Mouse (Mus musculus) midbrain, embryonic 10.5 days (tissue): Measurements from ENCODE around the gene C2cd4a. TPM values are rescaled to one million over a fixed set of nuclear protein-coding genes. Genes with fewer than 3 reads are reported as not detected.

Experiments used
- DNase-seq: peaks from one replicate; pipeline ENCODE4 v3.0.0-alpha.2; 2017; ENCODE audit warnings: low spot score
- H3K27ac ChIP-seq: fragments of 300-500 bp; sonication (generic); replicated peaks from 2 replicates; pipeline ENCODE4 v1.5.1; 2016; ENCODE audit warnings: mild to moderate bottlenecking
- H3K27me3 ChIP-seq: fragments of 300-500 bp; sonication (generic); 2 replicates; pipeline ENCODE4 v1.6.1; 2016; ENCODE audit warnings: low read depth, mild to moderate bottlenecking; ENCODE audit not compliant: poor library complexity, severe bottlenecking
- H3K36me3 ChIP-seq: fragments of 300-500 bp; sonication (generic); 2 replicates; pipeline ENCODE4 v1.6.1; 2016; ENCODE audit warnings: mild to moderate bottlenecking, moderate library complexity
- H3K4me1 ChIP-seq: fragments of 300-500 bp; sonication (generic); 2 replicates; pipeline ENCODE4 v1.6.1; 2016
- H3K4me3 ChIP-seq: fragments of 300-500 bp; sonication (generic); 2 replicates; pipeline ENCODE4 v1.5.1; 2016; ENCODE audit warnings: mild to moderate bottlenecking, moderate library complexity
- H3K9me3 ChIP-seq: fragments of 300-500 bp; sonication (generic); replicated peaks from 2 replicates; pipeline ENCODE4 v1.6.1; 2016; ENCODE audit warnings: mild to moderate bottlenecking
- WGBS: fragments of 180-500 bp; shearing (Covaris S2); methylation state at CpG from one replicate; pipeline ENCODE4 v1.1.7; 2016; 5-methylcytosine and 5-hydroxymethylcytosine counted together
- polyA plus RNA-seq: library from polyadenylated mRNA; unstranded; fragments of >200 nt; fragmentation: Nextera tagmentation; extraction: Ambion mirVana; gene quantifications from 2 replicates; pipeline ENCODE4 v1.2.1, GENCODE M21; 2016

Gene C2cd4a
- polyA plus RNA-seq, 1 experiment from 2014 or later, result not detected

- Histone ChIP-seq H3K27me3 (peaks cover 48% of the 10 kb centered on the region), H3K27ac (no peak overlapping the region), H3K4me3 (no peak overlapping the region), H3K4me1 (peaks cover 21% of the 10 kb centered on the region), H3K36me3 (no peaks in the 10 kb centered on the region), H3K9me3 (peaks cover 3% of the 10 kb centered on the region; the same call in 1 of the 2 replicates)
- DNase-seq, result peak; percentile 45
- WGBS, result 8% methylated on average over 3 of the region's 3 CpGs
Observed at GRCm38 (mm10) chr9:67828182-67828581, 3.9 kb downstream of the C2cd4a start.

- Histone ChIP-seq H3K36me3 (no peaks in the 10 kb centered on the region), H3K4me1 (peaks cover 2% of the 10 kb centered on the region), H3K27ac (no peak overlapping the region), H3K4me3 (no peak overlapping the region), H3K9me3 (peaks cover 3% of the 10 kb centered on the region; the same call in 1 of the 2 replicates), H3K27me3 (peaks cover 21% of the 10 kb centered on the region)
- 87% methylated on average over 7 of the region's 7 CpGs for WGBS
- DNase-seq, result no peak
Observed at GRCm38 (mm10) chr9:67825527-67825926, 6.6 kb downstream of the C2cd4a start.

GRCm38 (mm10) chr9:67823131-67823530, 9.0 kb downstream of the C2cd4a start:
- H3K4me3 ChIP-seq, result no peak overlapping the region
- H3K27me3 ChIP-seq, result no peaks in the 10 kb centered on the region; the same call in 1 of the 2 replicates
- no peak for DNase-seq
- H3K4me1 ChIP-seq, result no peaks in the 10 kb centered on the region
- peaks cover 3% of the 10 kb centered on the region; the same call in 1 of the 2 replicates for H3K9me3 ChIP-seq
- WGBS, result 80% methylated on average over 5 of the region's 5 CpGs
- H3K36me3 ChIP-seq, result no peaks in the 10 kb centered on the region
- no peak overlapping the region for H3K27ac ChIP-seq

DNA sequence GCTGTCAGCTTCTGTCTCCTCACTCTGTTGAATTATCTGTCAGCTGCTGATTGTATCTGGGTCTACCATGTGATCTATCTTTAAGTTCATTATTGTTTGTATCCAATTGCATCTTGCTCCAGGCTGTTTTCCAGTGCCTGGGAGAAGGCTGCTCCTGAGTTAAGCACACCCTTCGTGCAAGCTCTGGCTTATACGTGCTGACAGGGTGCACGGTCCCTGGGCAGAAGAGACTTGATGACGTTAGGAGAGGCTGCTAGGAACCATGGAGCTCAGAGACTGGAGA, 13.5 kb downstream of the C2cd4a start:
- H3K4me1 ChIP-seq, result peaks cover 7% of the 10 kb centered on the region
- H3K36me3 ChIP-seq, result no peaks in the 10 kb centered on the region
- H3K9me3 ChIP-seq, result no peaks in the 10 kb centered on the region
- no peak overlapping the region for H3K4me3 ChIP-seq
- DNase-seq, result no peak
- H3K27ac ChIP-seq, result no peak overlapping the region
- WGBS, result 93% methylated on average over 4 of the region's 4 CpGs
- no peaks in the 10 kb centered on the region for H3K27me3 ChIP-seq

DNA sequence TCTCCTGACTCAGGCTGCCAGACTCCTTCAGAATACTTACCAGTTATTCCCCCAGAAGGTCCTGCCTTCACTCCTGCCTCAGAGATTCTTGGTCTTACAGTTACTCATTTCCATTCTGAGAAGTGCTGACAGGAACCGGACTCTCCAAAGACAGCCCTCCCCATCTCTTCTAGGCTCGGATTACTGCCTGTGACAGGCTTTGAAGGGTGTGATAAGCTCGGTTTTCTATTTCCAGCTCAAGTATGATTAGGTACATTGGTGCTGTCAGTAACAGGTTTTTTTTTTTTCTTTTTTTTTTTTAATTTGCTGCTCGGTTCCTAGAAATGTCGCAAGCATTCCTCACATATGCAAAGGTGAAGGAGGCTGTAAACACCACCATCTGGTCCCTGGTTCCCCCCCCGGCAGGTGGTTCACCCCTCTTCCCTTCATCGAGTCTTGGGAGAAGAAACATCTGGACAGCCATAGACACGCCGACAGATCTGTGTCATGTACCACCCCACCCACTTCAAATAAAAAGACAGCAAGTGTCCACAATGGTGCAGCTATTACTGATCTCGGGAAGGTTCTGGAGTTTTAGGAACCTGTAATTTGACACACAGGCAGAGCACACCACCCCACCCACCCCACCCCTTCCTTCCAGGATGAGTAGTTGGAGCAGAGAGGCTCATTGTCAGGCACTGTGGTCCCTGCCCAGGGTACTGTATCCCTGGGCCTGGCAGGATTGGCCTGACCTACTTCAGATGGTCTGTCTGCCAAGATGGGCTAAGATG, 14.0 kb downstream of the C2cd4a start:
- Histone ChIP-seq H3K27ac (no peak overlapping the region), H3K27me3 (no peaks in the 10 kb centered on the region), H3K4me3 (no peak overlapping the region), H3K36me3 (no peaks in the 10 kb centered on the region), H3K4me1 (peaks cover 8% of the 10 kb centered on the region), H3K9me3 (no peaks in the 10 kb centered on the region)
- WGBS, result 74% methylated on average over 10 of the region's 10 CpGs
- no peak for DNase-seq

GRCm38 (mm10) chr9:67816172-67816928, 15.8 kb downstream of the C2cd4a start:
- DNase-seq, result no peak
- Histone ChIP-seq H3K4me3 (no peak overlapping the region), H3K9me3 (no peaks in the 10 kb centered on the region), H3K4me1 (peaks cover 8% of the 10 kb centered on the region), H3K27ac (no peak overlapping the region), H3K27me3 (no peaks in the 10 kb centered on the region), H3K36me3 (no peaks in the 10 kb centered on the region)
- 74% methylated on average over 2 of the region's 2 CpGs for WGBS

DNA sequence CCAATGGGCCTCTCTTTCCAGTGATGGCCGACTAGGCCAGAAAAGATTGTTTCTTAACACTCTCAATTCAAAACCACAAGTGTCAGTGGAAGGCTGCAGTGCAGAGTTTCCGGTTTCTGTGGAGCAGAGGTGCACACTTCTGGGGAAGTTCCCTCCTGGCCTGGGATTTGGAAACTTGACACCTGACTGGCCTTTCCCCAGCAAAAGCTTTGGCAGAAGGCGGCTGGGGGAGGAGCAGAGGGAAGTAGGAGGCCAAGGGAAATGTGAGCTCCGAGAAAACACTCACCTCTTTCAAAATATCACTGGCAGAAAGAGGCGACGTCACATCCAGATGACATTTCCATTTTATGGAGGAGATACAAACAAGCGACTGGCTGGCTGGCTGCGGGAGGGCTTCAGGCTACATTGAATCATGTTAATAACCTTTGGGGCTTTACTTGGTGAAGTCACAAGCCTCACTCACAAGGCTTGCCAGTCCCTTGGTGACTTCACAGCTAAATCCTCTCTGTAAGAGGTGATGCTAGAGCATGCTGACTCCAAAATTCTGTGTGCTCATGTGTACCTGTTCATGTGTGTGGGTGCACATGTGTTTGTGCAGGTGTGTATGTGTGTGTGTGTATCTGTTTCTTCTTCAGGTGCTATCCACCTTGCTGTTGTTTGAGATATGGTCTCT, 18.3 kb downstream of the C2cd4a start:
- Histone ChIP-seq H3K4me1 (peaks cover 8% of the 10 kb centered on the region), H3K9me3 (no peaks in the 10 kb centered on the region), H3K36me3 (no peaks in the 10 kb centered on the region), H3K27ac (no peak overlapping the region), H3K4me3 (no peak overlapping the region), H3K27me3 (no peaks in the 10 kb centered on the region)
- WGBS, result 22% methylated on average over 8 of the region's 8 CpGs
- peak; percentile 24 for DNase-seq

DNA sequence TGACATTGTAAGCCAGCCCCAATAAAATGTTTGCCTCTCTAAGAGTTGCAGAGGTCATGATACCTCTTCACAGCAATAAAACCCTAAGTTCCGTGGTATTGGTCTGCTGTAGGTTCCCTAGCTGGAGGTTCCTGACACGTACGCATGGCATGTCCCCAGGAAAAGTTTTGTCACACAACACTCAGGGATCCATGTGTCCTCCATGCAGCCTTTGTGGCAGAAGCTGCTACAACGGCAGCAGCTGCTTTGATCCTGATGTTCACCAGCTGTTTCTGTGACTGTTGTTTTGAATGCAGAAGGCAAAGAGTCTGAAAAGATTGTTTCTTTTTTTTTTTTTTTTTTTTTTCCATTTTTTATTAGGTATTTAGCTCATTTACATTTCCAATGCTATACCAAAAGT, 19.0 kb downstream of the C2cd4a start:
- WGBS, result 80% methylated on average over 4 of the region's 4 CpGs

DNA sequence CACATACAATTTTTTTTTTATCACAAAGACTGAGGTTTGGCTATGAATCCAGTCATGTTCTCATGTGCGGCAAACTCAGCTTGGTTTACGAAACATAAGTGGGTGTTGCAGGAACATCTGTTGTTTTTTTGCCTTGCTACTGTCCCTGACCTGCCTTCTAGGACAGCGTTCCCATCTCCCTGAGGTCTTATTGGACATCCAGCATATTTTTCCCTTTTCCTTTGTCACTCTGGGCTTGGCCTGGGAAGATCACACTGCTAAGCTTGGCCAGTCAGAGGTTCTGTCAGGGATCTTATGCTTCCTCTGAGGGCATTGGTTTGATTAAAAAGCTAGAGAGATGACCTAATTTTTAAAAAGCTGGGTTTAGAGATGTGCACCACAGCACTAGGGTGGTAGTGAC, 21.0 kb downstream of the C2cd4a start:
- no peaks in the 10 kb centered on the region for H3K9me3 ChIP-seq
- no peaks in the 10 kb centered on the region for H3K27me3 ChIP-seq
- no peak overlapping the region for H3K27ac ChIP-seq
- WGBS, result 94% methylated on average over 3 of the region's 3 CpGs
- no peak for DNase-seq
- no peak overlapping the region for H3K4me3 ChIP-seq
- H3K4me1 ChIP-seq, result peaks cover 8% of the 10 kb centered on the region
- H3K36me3 ChIP-seq, result no peaks in the 10 kb centered on the region

More for the DNA sequence above, 19.0 kb downstream of the C2cd4a start:
- no peaks in the 10 kb centered on the region for H3K9me3 ChIP-seq
- no peak overlapping the region for H3K27ac ChIP-seq
- no peak for DNase-seq
- H3K4me1 ChIP-seq, result peaks cover 8% of the 10 kb centered on the region
- no peak overlapping the region for H3K4me3 ChIP-seq
- H3K27me3 ChIP-seq, result no peaks in the 10 kb centered on the region
- H3K36me3 ChIP-seq, result no peaks in the 10 kb centered on the region

DNA sequence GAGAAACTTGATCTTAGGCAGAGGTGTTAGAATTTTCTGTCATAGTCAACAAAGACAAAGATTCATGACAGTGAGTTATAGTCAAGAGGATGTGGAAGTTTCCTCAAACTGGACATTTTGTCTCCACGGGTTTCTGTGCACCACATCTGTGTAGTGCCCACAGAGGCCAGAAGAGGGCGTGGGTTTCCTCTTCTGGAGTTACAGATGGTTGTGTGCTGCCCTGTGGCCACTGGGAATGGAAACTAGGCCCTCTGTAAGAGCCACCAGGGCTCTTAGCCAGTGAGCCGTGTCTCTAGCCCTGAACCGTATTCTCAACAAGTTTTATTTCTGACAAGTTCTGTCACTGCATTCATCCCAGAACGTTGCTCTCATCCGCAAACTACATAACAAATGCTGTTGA, 21.6 kb downstream of the C2cd4a start:
- no peak for DNase-seq
- Histone ChIP-seq H3K4me1 (peaks cover 8% of the 10 kb centered on the region), H3K36me3 (no peaks in the 10 kb centered on the region), H3K27ac (no peak overlapping the region), H3K4me3 (no peak overlapping the region), H3K9me3 (no peaks in the 10 kb centered on the region), H3K27me3 (no peaks in the 10 kb centered on the region)
- 69% methylated on average over 6 of the region's 6 CpGs for WGBS

DNA sequence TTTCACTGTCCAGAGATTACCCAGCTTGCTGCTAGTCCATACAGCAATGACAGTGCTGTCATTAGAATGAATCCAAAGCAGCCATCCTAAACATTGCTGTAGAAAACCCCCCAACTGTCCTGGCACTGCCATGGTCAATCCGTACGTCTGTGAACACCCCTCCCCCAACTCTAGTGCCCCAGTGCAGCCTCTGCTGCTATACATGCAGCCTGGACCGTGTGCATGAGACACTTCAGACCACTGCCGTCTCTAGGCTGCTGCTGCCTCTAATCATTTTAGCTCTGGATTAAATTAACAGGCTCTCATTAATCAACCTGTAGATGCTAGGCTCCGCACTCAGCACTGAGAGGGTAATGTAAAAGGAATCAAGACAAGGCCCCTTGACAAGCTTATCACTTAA, 25.1 kb downstream of the C2cd4a start:
- H3K4me3 ChIP-seq, result no peak overlapping the region
- H3K4me1 ChIP-seq, result no peaks in the 10 kb centered on the region
- no peaks in the 10 kb centered on the region for H3K27me3 ChIP-seq
- no peak overlapping the region for H3K27ac ChIP-seq
- H3K9me3 ChIP-seq, result no peaks in the 10 kb centered on the region
- H3K36me3 ChIP-seq, result no peaks in the 10 kb centered on the region
- WGBS, result 85% methylated on average over 5 of the region's 5 CpGs
- no peak for DNase-seq

GRCm38 (mm10) chr9:67802241-67802640, 29.9 kb downstream of the C2cd4a start:
- H3K27ac ChIP-seq, result no peak overlapping the region
- 37% methylated on average over 6 of the region's 6 CpGs for WGBS
- no peaks in the 10 kb centered on the region for H3K36me3 ChIP-seq
- no peak overlapping the region for H3K4me3 ChIP-seq
- no peaks in the 10 kb centered on the region for H3K9me3 ChIP-seq
- H3K27me3 ChIP-seq, result no peaks in the 10 kb centered on the region
- DNase-seq, result peak; percentile 32
- H3K4me1 ChIP-seq, result no peaks in the 10 kb centered on the region
